Mouse (Mus musculus) liver, adult (tissue): ENCODE data around the gene Tcea3.

Experiments
- GATA4 ChIP-seq: IDR thresholded peaks from 2 replicates; pipeline ENCODE4 v1.6.1; 2014; ENCODE audit warnings: mild to moderate bottlenecking, low read length; ENCODE audit not compliant: insufficient replicate concordance

The Tcea3 gene

GRCm38 (mm10) chr4:136311042-136311999 lies 63.8 kb downstream of the Tcea3 start:
- TF ChIP-seq GATA4, result peak; percentile 40; the same call in 1 of the 2 replicates

GRCm38 (mm10) chr4:136312616-136313015 lies 65.1 kb downstream of the Tcea3 start:
- no peak for TF ChIP-seq GATA4

DNA sequence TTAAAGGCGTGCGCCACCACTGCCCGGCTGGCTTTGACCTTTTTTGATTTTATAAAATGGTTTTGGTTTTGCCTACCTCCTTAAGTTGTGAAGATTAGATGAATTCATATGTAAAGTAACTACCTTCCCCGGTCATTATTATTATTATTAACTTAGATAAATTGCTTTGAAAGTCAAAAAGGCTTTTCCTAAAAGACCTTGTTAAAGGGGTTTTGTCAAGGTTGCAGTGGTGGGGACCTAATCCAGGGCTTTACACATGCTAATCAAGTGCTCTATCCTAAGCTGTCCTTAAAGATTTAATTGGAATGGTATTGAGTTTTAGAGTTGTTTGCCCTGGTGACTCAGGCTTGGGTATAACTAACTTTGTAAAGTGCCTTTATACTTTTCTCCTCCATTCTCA lies 70.1 kb downstream of the Tcea3 start:
- no peak for TF ChIP-seq GATA4

DNA sequence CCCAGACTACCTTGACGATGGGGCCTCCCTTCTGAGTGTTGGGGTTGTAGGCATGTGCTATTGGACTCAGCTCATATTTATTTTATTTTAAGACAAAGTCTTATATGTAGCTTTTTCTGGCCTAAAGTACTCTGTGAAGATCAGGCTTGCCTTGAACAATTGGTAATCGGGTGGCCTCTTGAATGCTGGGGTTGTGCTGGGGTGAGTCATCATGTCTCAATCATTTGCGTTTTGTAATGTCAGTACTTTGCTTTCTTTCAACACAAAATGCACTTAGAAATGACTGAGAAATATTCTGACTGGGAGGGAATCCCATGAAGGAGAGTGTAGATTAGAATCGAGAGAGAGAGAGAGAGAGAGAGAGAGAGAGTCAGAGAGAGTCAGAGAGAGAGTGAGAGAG lies 72.5 kb downstream of the Tcea3 start:
- TF ChIP-seq GATA4, result no peak

- no peak for TF ChIP-seq GATA4
Observed at GRCm38 (mm10) chr4:136324226-136324625, 76.7 kb downstream of the Tcea3 start.
